Comparison of ENCODE assay signal across 8 mouse cellular contexts in genomic region chr5:124341753-124342339, GRCm38 (mm10). TPM values are rescaled to one million over a fixed set of nuclear protein-coding genes. Genes with fewer than 3 reads are reported as not detected.
A peak's percentile ranks its signal among the peaks of the same experiment; 100 is the strongest.
DNase-seq lines count a peak whose midpoint lies in the region; ATAC-seq and TF ChIP-seq lines count a peak whose summit lies in the region.
"Not testable (repeated sequence)": the region's sequence is repeated elsewhere in the genome, so short reads cannot be mapped to it uniquely, and the experiment has no call there.

No protein-coding gene starts in this region.

- not testable (repeated sequence) for H3K4me3 ChIP-seq in forebrain, embryonic 15.5 days; hindbrain, embryonic 16.5 days (ENCODE audit: low read length); layer of hippocampus, adult 2 months; lung, embryonic 16.5 days (ENCODE audit: low read length); neural tube, embryonic 11.5 days (ENCODE audit: low read depth, low read length)

- H3K27ac ChIP-seq in forebrain, embryonic 15.5 days (replicated peaks); hindbrain, embryonic 16.5 days (ENCODE audit: low read depth, low read length); layer of hippocampus, adult 2 months; lung, embryonic 16.5 days (ENCODE audit: low read length); neural tube, embryonic 11.5 days (ENCODE audit: low read depth, low read length): not testable (repeated sequence)

- TF ChIP-seq CTCF in layer of hippocampus, adult 2 months (conservative IDR thresholded peaks at IDR 0.05): peak; percentile 43

- not testable (repeated sequence) for H3K9me3 ChIP-seq in forebrain, embryonic 15.5 days; hindbrain, embryonic 16.5 days (ENCODE audit: control insufficient read depth, low read length); lung, embryonic 16.5 days (ENCODE audit: control insufficient read depth, low read length); neural tube, embryonic 11.5 days (ENCODE audit: control insufficient read depth, low read length)

- DNase-seq in B cell, adult 2 months: peak; percentile 36 to 37
- peak; percentile 32 for DNase-seq in cerebellum, adult 11-12 months
- not testable (repeated sequence) for DNase-seq in layer of hippocampus, adult 2 months (ENCODE audit: low spot score in 2 of 2); neural tube, embryonic 11.5 days (ENCODE audit: low spot score)
- peak; percentile 40 for DNase-seq in thymus, postnatal 25 days

- peaks cover 22% of the 10 kb centered on the region for H3K36me3 ChIP-seq in forebrain, embryonic 15.5 days
- H3K36me3 ChIP-seq in hindbrain, embryonic 16.5 days (ENCODE audit: control insufficient read depth, insufficient read depth, low read length): peaks cover 14% of the 10 kb centered on the region
- peaks cover 19% of the 10 kb centered on the region for H3K36me3 ChIP-seq in lung, embryonic 16.5 days (ENCODE audit: control insufficient read depth, insufficient read depth, low read length)
- H3K36me3 ChIP-seq in neural tube, embryonic 11.5 days (ENCODE audit: control insufficient read depth, insufficient read depth, low read length): not testable (repeated sequence)

- not testable (repeated sequence) for H3K9ac ChIP-seq in forebrain, embryonic 15.5 days (replicated peaks); hindbrain, embryonic 16.5 days (ENCODE audit: low read depth, low read length); lung, embryonic 16.5 days (ENCODE audit: low read length); neural tube, embryonic 11.5 days (ENCODE audit: low read length)

- H3K27me3 ChIP-seq in forebrain, embryonic 15.5 days; hindbrain, embryonic 16.5 days (replicated peaks; ENCODE audit: control insufficient read depth, insufficient read depth, low read length); lung, embryonic 16.5 days (ENCODE audit: control insufficient read depth, insufficient read depth, low read depth, low read length); neural tube, embryonic 11.5 days (ENCODE audit: control insufficient read depth, insufficient read depth, low read length): not testable (repeated sequence)

- WGBS in forebrain, embryonic 15.5 days: 76% methylated on average over 6 of the region's 6 CpGs
- 66% methylated on average over 6 of the region's 6 CpGs for WGBS in hindbrain, embryonic 16.5 days
- 63% methylated on average over 6 of the region's 6 CpGs for WGBS in lung, embryonic 16.5 days
- WGBS in neural tube, embryonic 11.5 days: 70% methylated on average over 6 of the region's 6 CpGs

- H3K4me2 ChIP-seq in forebrain, embryonic 15.5 days (replicated peaks); hindbrain, embryonic 16.5 days (ENCODE audit: low read length); lung, embryonic 16.5 days (ENCODE audit: low read depth, low read length); neural tube, embryonic 11.5 days (ENCODE audit: low read depth): not testable (repeated sequence)

- 0 out of 2 replicates have a peak, but pooled peaks have one; percentile 39 for ATAC-seq in forebrain, embryonic 15.5 days (replicated peaks)
- 0 out of 2 replicates have a peak, but pooled peaks have one; percentile 32 for ATAC-seq in hindbrain, embryonic 16.5 days
- peak; percentile 18; the same call in 1 of the 2 replicates for ATAC-seq in lung, embryonic 16.5 days (ENCODE audit: low read depth)
- peak; percentile 39; the same call in 1 of the 2 replicates for ATAC-seq in neural tube, embryonic 11.5 days (ENCODE audit: insufficient read depth, low FRiP score, low TSS enrichment)

- H3K4me1 ChIP-seq in forebrain, embryonic 15.5 days: peaks cover 27% of the 10 kb centered on the region
- H3K4me1 ChIP-seq in hindbrain, embryonic 16.5 days (ENCODE audit: control insufficient read depth, insufficient read depth, low read depth, low read length); neural tube, embryonic 11.5 days (ENCODE audit: control insufficient read depth, insufficient read depth, low read length): not testable (repeated sequence)
- H3K4me1 ChIP-seq in lung, embryonic 16.5 days (replicated peaks; ENCODE audit: control insufficient read depth, insufficient read depth, low read length): peaks cover 16% of the 10 kb centered on the region

RNA-seq across cellular contexts. Expression of gene 2810006K23Rik, which starts 14.0 kb away (rescaled TPM):
- polyA plus RNA-seq in forebrain, embryonic 15.5 days (2015; fragmentation: Nextera tagmentation; extraction: Ambion mirVana): 19.0 and 22.6 TPM in 2 replicates
- polyA plus RNA-seq in hindbrain, embryonic 16.5 days (2015; fragmentation: Nextera tagmentation; extraction: Ambion mirVana): 13.3 and 14.2 TPM in 2 replicates
- total RNA-seq in layer of hippocampus, adult 2 months (2021): 10 to 100 TPM; 14.5 to 15.4 TPM
- 18.1 and 19.7 TPM in 2 replicates for polyA plus RNA-seq in lung, embryonic 16.5 days (2015; fragmentation: Nextera tagmentation; extraction: Ambion mirVana)
- polyA plus RNA-seq in neural tube, embryonic 11.5 days (2014; fragmentation: Nextera tagmentation; extraction: Ambion mirVana): 21.7 and 23.0 TPM in 2 replicates

RNA-seq across cellular contexts. Expression of gene Mphosph9, which starts 14.1 kb away (rescaled TPM):
- polyA plus RNA-seq in forebrain, embryonic 15.5 days (2015; fragmentation: Nextera tagmentation; extraction: Ambion mirVana): 16.4 and 17.6 TPM in 2 replicates
- 9.1 and 9.9 TPM in 2 replicates for polyA plus RNA-seq in hindbrain, embryonic 16.5 days (2015; fragmentation: Nextera tagmentation; extraction: Ambion mirVana)
- 10 to 100 TPM; 18.9 to 19.3 TPM for total RNA-seq in layer of hippocampus, adult 2 months (2021)
- 13.3 and 15.1 TPM in 2 replicates for polyA plus RNA-seq in lung, embryonic 16.5 days (2015; fragmentation: Nextera tagmentation; extraction: Ambion mirVana)
- 16.5 and 17.3 TPM in 2 replicates for polyA plus RNA-seq in neural tube, embryonic 11.5 days (2014; fragmentation: Nextera tagmentation; extraction: Ambion mirVana)

RNA-seq across cellular contexts. Expression of gene Cdk2ap1, which starts 21.0 kb away (rescaled TPM):
- 85.6 and 193 TPM in 2 replicates for polyA plus RNA-seq in forebrain, embryonic 15.5 days (2015; fragmentation: Nextera tagmentation; extraction: Ambion mirVana)
- 48.7 and 51.1 TPM in 2 replicates for polyA plus RNA-seq in hindbrain, embryonic 16.5 days (2015; fragmentation: Nextera tagmentation; extraction: Ambion mirVana)
- total RNA-seq in layer of hippocampus, adult 2 months (2021): 10 to 100 TPM; 83.6 TPM
- 23.9 and 26.1 TPM in 2 replicates for polyA plus RNA-seq in lung, embryonic 16.5 days (2015; fragmentation: Nextera tagmentation; extraction: Ambion mirVana)
- 431 and 462 TPM in 2 replicates for polyA plus RNA-seq in neural tube, embryonic 11.5 days (2014; fragmentation: Nextera tagmentation; extraction: Ambion mirVana)
